Mouse (Mus musculus) embryonic facial prominence, embryonic 12.5 days (tissue): ENCODE results near the gene 4930564D02Rik. TPM values are rescaled to one million over a fixed set of nuclear protein-coding genes. Genes with fewer than 3 reads are reported as not detected.

Experiments
- ATAC-seq: fragments of 200-750 bp; cut with Nextera tagmentation; 2 replicates; pipeline ENCODE4 v1.8.0; 2017; ENCODE audit not compliant: insufficient number of reproducible peaks, insufficient read depth, low FRiP score, low TSS enrichment
- H3K27ac ChIP-seq: fragments of 300-500 bp; sonication (generic); 2 replicates; pipeline ENCODE4 v1.5.1; 2016; ENCODE audit warnings: mild to moderate bottlenecking
- H3K27me3 ChIP-seq: fragments of 300-500 bp; sonication (generic); 2 replicates; pipeline ENCODE4 v1.6.1; 2016; ENCODE audit warnings: mild to moderate bottlenecking, moderate library complexity
- H3K36me3 ChIP-seq: fragments of 300-500 bp; sonication (generic); 2 replicates; pipeline ENCODE4 v1.6.1; 2016; ENCODE audit warnings: mild to moderate bottlenecking
- H3K4me1 ChIP-seq: fragments of 300-500 bp; sonication (generic); 2 replicates; pipeline ENCODE4 v1.6.1; 2016
- H3K4me2 ChIP-seq: fragments of 300-500 bp; sonication (generic); replicated peaks from 2 replicates; pipeline ENCODE4 v1.6.1; 2016; ENCODE audit warnings: mild to moderate bottlenecking, moderate library complexity
- H3K4me3 ChIP-seq: fragments of 300-500 bp; sonication (generic); 2 replicates; pipeline ENCODE4 v1.5.1; 2016; ENCODE audit warnings: mild to moderate bottlenecking
- H3K9ac ChIP-seq: fragments of 300-500 bp; sonication (generic); 2 replicates; pipeline ENCODE4 v1.6.1; 2016; ENCODE audit warnings: mild to moderate bottlenecking, moderate library complexity
- H3K9me3 ChIP-seq: fragments of 300-500 bp; sonication (generic); 2 replicates; pipeline ENCODE4 v1.6.1; 2016; ENCODE audit warnings: mild to moderate bottlenecking, moderate library complexity
- WGBS: fragments of 180-500 bp; shearing (Covaris S2); methylation state at CpG from one replicate; pipeline ENCODE4 v1.1.7; 2016; 5-methylcytosine and 5-hydroxymethylcytosine counted together
- polyA plus RNA-seq: library from polyadenylated mRNA; unstranded; fragments of >200 nt; fragmentation: Nextera tagmentation; extraction: Ambion mirVana; gene quantifications from 2 replicates; pipeline ENCODE4 v1.2.1, GENCODE M21; 2016

The 4930564D02Rik gene
- polyA plus RNA-seq, 1 experiment from 2014 or later = not detected

DNA sequence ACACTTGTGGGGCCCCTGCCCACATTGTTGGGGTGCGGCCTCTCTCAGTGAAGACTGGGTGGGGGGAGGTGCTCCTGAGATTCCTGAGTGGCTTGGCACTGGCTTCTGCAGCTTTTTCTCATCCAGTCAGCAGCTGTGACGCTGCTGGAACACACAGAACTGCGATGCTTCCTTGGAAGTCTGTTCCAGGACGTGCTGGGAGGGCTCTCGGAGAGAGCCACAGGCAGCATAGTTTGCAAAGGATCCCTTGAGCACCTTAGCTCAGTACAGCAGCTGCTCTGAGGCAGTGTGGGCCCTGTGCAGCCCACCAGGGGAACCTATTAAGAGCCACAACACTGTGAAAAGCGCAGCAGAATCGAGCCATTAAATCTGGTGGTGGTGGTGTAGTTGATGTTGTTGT, 61.2 kb downstream of the 4930564D02Rik start:
- Histone ChIP-seq H3K27me3 (no peaks in the 10 kb centered on the region), H3K4me3 (no peak overlapping the region), H3K9me3 (0 out of 2 replicates have a peak, but pooled peaks cover 3% of the 10 kb centered on the region), H3K4me1 (peaks cover 9% of the 10 kb centered on the region; the same call in 1 of the 2 replicates), H3K4me2 (no peak overlapping the region; the same call in 1 of the 2 replicates), H3K9ac (no peak overlapping the region), H3K27ac (no peak overlapping the region), H3K36me3 (no peaks in the 10 kb centered on the region)
- 31% methylated on average over 7 of the region's 7 CpGs for WGBS
- no peak for ATAC-seq

Other genes with a start within 250 kb of the 4930564D02Rik start
- gene Mov10, start 248.3 kb upstream of the 4930564D02Rik start, polyA plus RNA-seq = 70.8 and 73.8 TPM in 2 replicates
- gene St7l, start 202.8 kb upstream of the 4930564D02Rik start, polyA plus RNA-seq = 39.4 and 40.4 TPM in 2 replicates
- 188 and 190 TPM in 2 replicates for gene Capza1, start 202.3 kb upstream of the 4930564D02Rik start, polyA plus RNA-seq
- 1.2 and 1.3 TPM in 2 replicates for gene Wnt2b, start 104.9 kb upstream of the 4930564D02Rik start, polyA plus RNA-seq
- gene Cttnbp2nl, start 13.7 kb upstream of the 4930564D02Rik start, polyA plus RNA-seq = 43.6 and 49.9 TPM in 2 replicates